Mouse (Mus musculus): ENCODE data around the gene Apol8.

- TF ChIP-seq CTCF (IDR thresholded peaks at IDR 0.05; ENCODE audit: low read depth) (no peak), EP300 (IDR thresholded peaks at IDR 0.05; ENCODE audit: low read depth) (no peak)
Observed at GRCm38 (mm10) chr15:77763702-77764101, 6.9 kb upstream of the Apol8 start.
